Mouse (Mus musculus) heart, postnatal 0 days (tissue): ENCODE measurements around the gene Srd5a2.

Experiments
- CTCF ChIP-seq: IDR thresholded peaks from 2 replicates; pipeline ENCODE4 v1.5.1; 2016; ENCODE audit warnings: antibody characterized with exemption, control low read depth, low read depth
- EP300 ChIP-seq: IDR thresholded peaks from 2 replicates; pipeline ENCODE4 v1.6.1; 2016; ENCODE audit warnings: antibody characterized with exemption, low read depth

- TF ChIP-seq CTCF (no peak), EP300 (no peak)
Observed at GRCm38 (mm10) chr17:73971291-73971690, 76.4 kb downstream of the Srd5a2 start.
